Mouse (Mus musculus) ES-E14 (cell line): ENCODE measurements around the gene Cbs. TPM values are rescaled to one million over a fixed set of nuclear protein-coding genes. Genes with fewer than 3 reads are reported as not detected.

ENCODE experiments used
- DNase-seq: peaks from one replicate; pipeline ENCODE4 v3.0.0-alpha.2; 2013; ENCODE audit warnings: low read depth, low spot score
- H3K27ac ChIP-seq: 2 replicates; pipeline ENCODE4 v1.5.1; 2012; ENCODE audit warnings: low read depth, mild to moderate bottlenecking, low read length, moderate library complexity, mixed read lengths; ENCODE audit not compliant: poor library complexity, insufficient read depth, severe bottlenecking
- H3K36me3 ChIP-seq: 2 replicates; pipeline ENCODE4 v1.6.1; 2012; ENCODE audit warnings: mild to moderate bottlenecking, low read length, moderate library complexity, mixed read lengths; ENCODE audit not compliant: control insufficient read depth, poor library complexity, insufficient read depth, severe bottlenecking
- H3K4me1 ChIP-seq, 2 experiments: fragments of 150-350 bp in 1 of 2; sonication (generic) in 1 of 2; 2 replicates each; pipeline ENCODE4 v1.6.1; 2012; ENCODE audit warnings: low read length in 2 of 2, mild to moderate bottlenecking in 1 of 2, mixed read lengths in 1 of 2; ENCODE audit not compliant: control insufficient read depth in 2 of 2, insufficient read depth in 2 of 2, poor library complexity in 1 of 2
- H3K4me3 ChIP-seq, 2 experiments: fragments of 150-350 bp in 1 of 2; sonication (generic) in 1 of 2; 2 replicates each; pipeline ENCODE4 v1.5.1; 2012; ENCODE audit warnings: low read length in 2 of 2, low read depth in 1 of 2, mild to moderate bottlenecking in 1 of 2, mixed read lengths in 1 of 2; ENCODE audit not compliant: insufficient read depth in 1 of 2, poor library complexity in 1 of 2, severe bottlenecking in 1 of 2
- H3K9ac ChIP-seq: 2 replicates; pipeline ENCODE4 v1.6.1; 2012; ENCODE audit warnings: low read depth, mild to moderate bottlenecking, low read length, mixed read lengths; ENCODE audit not compliant: poor library complexity, insufficient read depth, severe bottlenecking
- H3K9me3 ChIP-seq: fragments of 150-350 bp; sonication (generic); 2 replicates; pipeline ENCODE4 v1.6.1; 2012; ENCODE audit warnings: low read depth, mild to moderate bottlenecking, low read length; ENCODE audit not compliant: control insufficient read depth, insufficient read depth
- CHD2 ChIP-seq: IDR thresholded peaks from 2 replicates; pipeline ENCODE4 v1.6.1; 2014; ENCODE audit warnings: mild to moderate bottlenecking, low read depth, low read length, inconsistent platforms
- HCFC1 ChIP-seq: IDR thresholded peaks from 2 replicates; pipeline ENCODE4 v1.6.1; 2012; ENCODE audit warnings: low read length, inconsistent platforms, borderline replicate concordance; ENCODE audit not compliant: insufficient read depth
- MAFK ChIP-seq: IDR thresholded peaks from 2 replicates; pipeline ENCODE4 v1.6.1; 2014; ENCODE audit warnings: mild to moderate bottlenecking, low read depth, low read length, inconsistent platforms; ENCODE audit not compliant: insufficient read depth
- ZC3H11A ChIP-seq: IDR thresholded peaks from 2 replicates; pipeline ENCODE4 v1.6.1; 2012; ENCODE audit warnings: low read depth, mild to moderate bottlenecking, inconsistent platforms, low read length, borderline replicate concordance
- ZNF384 ChIP-seq: IDR thresholded peaks from 2 replicates; pipeline ENCODE4 v1.6.1; 2012; ENCODE audit warnings: low read depth, low read length, inconsistent platforms
- in situ Hi-C, 2 experiments: fragments of 600-800 bp; cut with MboI; formaldehyde crosslinking; loops; one replicate each; pipeline ENCODE4 v1.15.1; 2025; ENCODE audit warnings: low sequenced_read_pairs in 2 of 2, inconsistent platforms in 1 of 2; ENCODE audit not compliant: unreplicated experiment in 2 of 2
- total RNA-seq: library from RNA; depleted of rRNA; stranded (reverse); fragments of 300-350 nt; gene quantifications from 2 replicates; pipeline ENCODE4 v1.2.3, GENCODE M21; 2012

Cbs gene
- total RNA-seq, 1 experiment, result 8.6 TPM

- Histone ChIP-seq H3K36me3 (peaks cover 14% of the 10 kb centered on the region), H3K9me3 (no peaks in the 10 kb centered on the region), H3K27ac (no peak overlapping the region), H3K4me3 (no peak overlapping the region), H3K4me1 (no peaks in the 10 kb centered on the region), H3K9ac (no peak overlapping the region)
- no peak for TF ChIP-seq CHD2
- TF ChIP-seq HCFC1, result no peak
- no peak for TF ChIP-seq ZNF384
- TF ChIP-seq ZC3H11A, result no peak
- TF ChIP-seq MAFK, result no peak
- no peak for DNase-seq
- in situ Hi-C loops, result no loop called here
These were observed 5.9 kb upstream of the Cbs start for GRCm38 (mm10) chr17:31642913-31643312.

GRCm38 (mm10) chr17:31642331-31642730 is 5.3 kb upstream of the Cbs start:
- Histone ChIP-seq H3K4me3 (peak overlapping the region in 1 of 2 experiments; percentile 6; a peak in 2 of 4 replicates), H3K36me3 (peaks cover 9% of the 10 kb centered on the region), H3K27ac (no peak overlapping the region), H3K9ac (no peak overlapping the region), H3K4me1 (no peaks in the 10 kb centered on the region), H3K9me3 (no peaks in the 10 kb centered on the region)
- TF ChIP-seq CHD2 (no peak), ZNF384 (peak; percentile 74)
- in situ Hi-C loops, result no loop called here
- DNase-seq, result no peak

DNA sequence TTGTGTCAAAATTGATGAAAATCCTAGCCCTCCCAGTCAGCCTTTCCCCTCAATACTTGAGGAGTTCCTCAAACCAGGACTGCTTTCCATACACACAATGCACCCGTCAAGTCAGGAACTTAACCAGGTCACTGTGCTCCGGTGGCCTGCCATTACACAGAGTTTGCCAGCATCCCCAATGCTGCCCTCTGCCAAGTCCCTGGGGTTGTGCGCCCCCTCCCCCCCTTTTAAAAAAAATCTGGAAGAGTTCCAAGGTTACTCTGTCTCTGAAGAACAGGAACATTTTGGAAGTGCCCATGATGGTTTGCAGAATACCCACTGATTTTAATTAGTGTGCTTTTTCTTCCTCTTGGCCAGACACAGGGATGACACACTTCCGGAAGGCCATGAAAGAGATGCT is 2.6 kb upstream of the Cbs start:
- H3K27ac ChIP-seq, result no peak overlapping the region
- in situ Hi-C loops, result no loop called here
- DNase-seq, result no peak
- no peak overlapping the region for H3K4me3 ChIP-seq
- TF ChIP-seq ZNF384 (no peak), HCFC1 (no peak), ZC3H11A (no peak), CHD2 (no peak), MAFK (no peak)
- no peak overlapping the region for H3K9ac ChIP-seq
- H3K36me3 ChIP-seq, result no peaks in the 10 kb centered on the region
- H3K9me3 ChIP-seq, result no peaks in the 10 kb centered on the region
- H3K4me1 ChIP-seq, result 0 out of 4 replicates have a peak, but pooled peaks cover 0 to 2% of the 10 kb centered on the region in 2 experiments

DNA sequence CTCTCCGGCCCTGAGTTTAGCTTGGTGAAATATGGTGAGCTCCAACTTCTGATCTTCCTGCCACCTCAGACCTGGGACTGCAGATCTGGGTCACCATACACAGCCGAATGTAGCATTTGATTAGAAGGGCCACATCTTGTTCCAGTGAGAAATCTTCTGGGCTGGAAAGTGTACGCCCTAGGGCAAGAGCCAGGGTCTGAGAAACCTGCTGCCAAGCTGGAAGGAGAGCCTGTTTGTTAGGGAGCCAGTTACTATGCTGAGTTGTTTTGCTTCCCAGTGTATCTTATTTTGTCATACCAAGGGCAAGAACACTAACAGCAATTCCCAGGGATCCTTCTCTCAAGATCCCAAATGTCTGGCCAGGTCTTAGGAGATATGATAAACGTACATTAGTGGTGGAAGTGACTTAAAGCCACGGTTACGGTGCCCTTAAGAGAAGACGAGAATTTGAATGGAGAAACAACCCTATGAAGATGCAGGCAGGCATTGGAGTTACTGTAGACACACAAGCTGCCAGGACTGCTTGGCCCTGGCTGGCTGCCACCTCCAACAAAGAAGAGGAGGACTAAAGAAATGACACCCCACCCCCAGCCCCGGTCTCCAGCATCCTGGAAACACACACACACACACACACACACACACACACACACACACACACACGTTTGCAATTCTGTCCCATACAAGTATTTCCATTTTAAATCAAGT is 980 bp upstream of the Cbs start:
- in situ Hi-C loops, result no loop called here
- TF ChIP-seq MAFK, result no peak
- TF ChIP-seq CHD2, result no peak
- no peak for TF ChIP-seq HCFC1
- no peak for TF ChIP-seq ZNF384
- no peak for TF ChIP-seq ZC3H11A
- H3K9me3 ChIP-seq, result no peaks in the 10 kb centered on the region
- H3K36me3 ChIP-seq, result no peaks in the 10 kb centered on the region
- no peak overlapping the region for H3K4me3 ChIP-seq
- DNase-seq, result no peak
- no peak overlapping the region for H3K9ac ChIP-seq
- no peak overlapping the region for H3K27ac ChIP-seq
- 0 out of 4 replicates have a peak, but pooled peaks cover 0 to 2% of the 10 kb centered on the region in 2 experiments for H3K4me1 ChIP-seq
